Mouse (Mus musculus) right cerebral cortex, postnatal 36 days (tissue): ENCODE results near the gene Actl7b.

Experiments
- DNase-seq, 2 experiments: peaks; one replicate each; pipeline ENCODE4 v3.0.0; 2022; ENCODE audit warnings: low spot score in 2 of 2, mixed read lengths in 1 of 2

Gene Actl7b

DNA sequence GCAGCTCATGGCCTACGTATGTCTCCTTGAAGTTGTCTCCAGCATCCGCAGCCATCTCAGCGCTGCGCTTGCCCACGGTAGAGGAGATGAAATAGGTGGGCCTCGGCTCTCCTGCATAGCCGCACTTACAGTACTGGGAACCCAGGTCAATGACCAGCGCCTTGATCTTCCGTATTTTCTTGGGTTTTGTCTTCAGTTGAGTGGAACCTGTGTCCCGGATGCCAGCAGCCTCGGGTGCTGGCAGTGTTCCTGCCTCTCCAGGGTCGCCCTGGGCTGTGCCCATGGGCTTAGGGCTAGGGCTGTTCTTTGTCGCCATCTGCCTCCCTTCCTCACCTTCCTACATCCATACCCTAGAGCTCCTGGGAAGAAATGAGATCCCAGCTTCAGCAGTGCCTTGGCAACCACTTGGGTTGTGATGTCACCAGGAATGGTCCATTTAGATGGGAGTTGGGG, at the start of gene Actl7b:
Gene Actl7b, minus strand, starts transcription at position 403 of the 453 bp plus-strand sequence.
- DNase-seq: no peak

DNA sequence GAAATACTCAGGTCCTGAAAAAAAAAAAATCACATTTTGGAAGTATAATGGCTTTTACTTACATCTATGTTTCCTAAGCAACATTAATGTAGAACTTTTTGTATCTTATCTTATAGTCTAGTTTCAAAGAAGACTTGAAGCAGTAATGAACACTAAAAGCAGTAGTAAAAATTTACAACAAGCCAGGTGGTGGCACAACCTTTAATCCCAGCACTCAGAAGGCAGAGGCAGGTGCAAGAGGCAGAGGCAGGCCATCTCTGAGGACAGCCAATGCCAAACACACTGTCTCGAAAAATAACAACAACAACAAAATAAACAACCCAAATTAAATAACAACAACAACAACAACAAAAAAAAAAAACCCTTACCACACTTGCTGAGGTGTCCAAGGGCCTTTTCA, 29.8 kb upstream of the Actl7b start:
- DNase-seq: no peak

DNA sequence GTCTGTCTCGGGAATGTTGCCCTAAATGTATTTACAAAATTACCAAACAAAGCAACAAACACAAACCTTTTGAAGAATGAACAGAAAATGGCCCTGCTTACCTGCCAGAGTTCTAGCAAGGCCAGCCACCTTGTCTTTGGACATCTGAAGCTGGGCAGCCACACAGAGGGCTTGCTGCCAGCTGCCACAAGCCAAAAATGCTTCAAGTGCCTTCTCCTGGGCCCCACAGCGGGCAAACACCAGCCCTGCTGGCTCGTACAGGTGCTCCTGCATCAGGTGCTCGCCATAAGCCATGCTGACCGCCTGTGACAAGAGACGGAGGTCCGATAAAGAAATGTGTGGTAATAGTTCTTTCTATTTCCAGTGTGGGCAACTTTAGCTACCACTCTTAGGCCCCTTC, 27.7 kb upstream of the Actl7b start:
- DNase-seq: no peak

DNA sequence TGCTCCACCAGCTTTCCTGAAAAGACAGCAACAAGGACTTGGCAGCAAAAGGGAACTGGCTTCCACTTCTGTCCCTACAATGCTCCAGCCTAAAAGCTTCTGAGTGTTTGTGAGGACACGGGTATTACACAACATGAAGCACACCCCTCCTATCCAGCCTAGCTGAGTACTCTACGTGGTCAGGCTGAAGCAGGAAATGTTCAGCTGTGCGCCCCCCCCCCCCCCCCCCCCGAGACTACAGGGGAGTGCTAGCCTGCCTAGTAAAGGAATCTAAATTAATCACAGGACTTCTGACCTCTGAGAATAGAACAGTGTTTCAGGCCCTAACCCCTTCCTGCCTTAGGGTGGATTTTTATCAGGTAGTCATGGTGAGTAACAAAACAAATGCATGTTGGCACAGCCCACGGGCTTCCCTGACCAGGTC, 26.6 kb upstream of the Actl7b start:
- DNase-seq: no peak

DNA sequence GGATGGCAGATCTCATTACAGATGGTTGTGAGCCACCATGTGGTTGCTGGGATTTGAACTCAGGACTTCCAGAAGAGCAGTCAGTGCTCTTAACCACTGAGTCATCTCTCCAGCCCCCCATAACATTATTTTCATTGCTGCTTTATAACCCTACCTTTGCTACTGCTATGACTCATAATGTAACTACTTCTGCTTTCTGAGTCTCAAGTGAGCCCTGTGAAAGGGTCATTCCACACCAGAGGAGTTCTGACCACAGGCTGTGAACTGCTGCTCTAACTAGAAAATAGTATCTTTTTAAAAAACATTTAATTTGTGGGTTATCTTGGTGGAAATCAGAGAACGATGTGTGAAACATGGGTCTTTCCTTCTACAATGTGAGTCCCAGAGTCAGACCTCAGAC, 16.4 kb upstream of the Actl7b start:
- no peak for DNase-seq

DNA sequence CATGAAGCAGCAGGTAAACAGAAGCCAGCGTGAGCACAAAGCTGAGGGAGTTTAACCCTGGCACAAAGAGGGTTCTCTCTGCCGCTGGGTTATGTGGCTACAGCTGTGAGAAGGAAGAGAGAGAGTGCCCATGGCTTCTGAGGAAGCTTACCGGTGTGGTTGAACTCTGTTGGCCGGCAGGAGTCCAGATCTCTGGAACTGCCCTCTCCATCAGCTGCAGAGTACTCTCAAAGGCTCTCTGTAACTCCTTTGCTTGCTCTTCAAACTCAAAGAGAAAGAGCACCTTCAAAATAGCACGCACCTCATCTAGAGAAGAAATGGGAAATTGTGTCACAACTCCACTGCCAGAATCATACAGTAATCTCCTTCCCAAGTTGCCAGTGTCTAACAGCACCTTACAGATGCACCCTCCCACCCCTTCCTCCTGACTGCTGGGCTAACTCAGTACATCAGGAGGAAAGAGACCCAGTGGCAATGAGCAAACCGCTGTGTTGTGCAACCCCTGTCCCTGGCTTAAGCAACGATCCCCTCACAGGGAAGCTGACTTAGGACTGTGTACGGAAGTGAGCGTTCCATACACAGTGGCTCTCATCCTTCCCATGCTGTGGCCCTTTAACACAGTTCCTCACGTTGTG, 15.8 kb upstream of the Actl7b start:
- DNase-seq: no peak

DNA sequence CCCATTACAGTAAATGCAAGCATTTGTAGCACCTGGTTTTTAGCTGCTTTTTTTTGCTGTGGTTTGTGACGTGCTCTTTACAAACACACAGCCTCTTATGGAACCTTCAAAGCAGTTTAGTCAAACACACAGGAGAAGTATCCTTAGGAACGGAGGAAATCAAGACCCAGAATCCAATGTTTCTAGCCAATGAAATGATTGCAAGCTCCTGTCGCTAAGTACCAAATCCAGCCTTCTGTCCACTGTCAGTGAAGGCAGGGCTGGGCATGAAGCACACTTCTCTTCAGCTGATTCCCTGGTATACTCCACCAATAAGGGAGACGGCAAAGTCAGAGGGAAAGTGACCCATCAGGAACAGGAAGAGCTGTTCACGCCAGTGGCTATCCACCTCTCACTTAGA, 14.8 kb upstream of the Actl7b start:
- no peak for DNase-seq

DNA sequence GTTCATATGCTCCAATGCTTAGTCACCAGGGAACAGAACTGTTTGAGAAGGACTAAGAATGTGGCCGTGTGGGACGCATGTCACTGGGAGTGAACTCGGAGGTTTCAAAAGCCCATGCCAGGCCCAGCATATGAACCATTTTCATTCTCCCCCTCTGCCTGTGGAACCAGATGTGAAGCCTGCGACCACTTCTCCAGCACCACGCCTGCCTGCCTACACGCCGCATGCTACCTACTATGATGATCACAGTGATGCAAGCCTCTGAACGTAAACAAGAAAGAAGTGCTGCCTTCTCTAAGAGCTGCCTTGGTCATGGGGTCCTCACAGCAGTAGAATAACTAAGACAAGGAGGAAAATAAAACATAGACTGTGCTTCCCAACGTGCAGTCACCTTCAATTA, 6.2 kb upstream of the Actl7b start:
- DNase-seq: no peak

DNA sequence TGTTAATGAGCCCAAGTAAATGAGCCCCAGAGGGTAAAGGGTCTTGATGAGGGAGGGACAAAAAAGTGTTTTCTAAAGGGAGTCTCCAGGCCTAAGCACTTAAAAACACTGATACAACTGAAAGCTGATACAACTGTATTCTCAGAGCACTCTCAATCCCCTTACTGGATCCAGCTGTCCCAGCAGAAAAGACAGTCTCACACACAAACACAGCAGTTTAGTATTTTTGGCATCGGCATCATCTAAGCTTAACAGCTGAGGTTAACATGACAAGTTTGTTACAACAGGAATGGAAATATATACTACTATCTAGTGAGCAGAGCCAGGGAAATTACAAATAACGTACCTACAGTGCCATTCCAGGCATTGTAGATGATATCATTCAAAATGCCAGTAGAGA, 5.1 kb upstream of the Actl7b start:
- DNase-seq: no peak

DNA sequence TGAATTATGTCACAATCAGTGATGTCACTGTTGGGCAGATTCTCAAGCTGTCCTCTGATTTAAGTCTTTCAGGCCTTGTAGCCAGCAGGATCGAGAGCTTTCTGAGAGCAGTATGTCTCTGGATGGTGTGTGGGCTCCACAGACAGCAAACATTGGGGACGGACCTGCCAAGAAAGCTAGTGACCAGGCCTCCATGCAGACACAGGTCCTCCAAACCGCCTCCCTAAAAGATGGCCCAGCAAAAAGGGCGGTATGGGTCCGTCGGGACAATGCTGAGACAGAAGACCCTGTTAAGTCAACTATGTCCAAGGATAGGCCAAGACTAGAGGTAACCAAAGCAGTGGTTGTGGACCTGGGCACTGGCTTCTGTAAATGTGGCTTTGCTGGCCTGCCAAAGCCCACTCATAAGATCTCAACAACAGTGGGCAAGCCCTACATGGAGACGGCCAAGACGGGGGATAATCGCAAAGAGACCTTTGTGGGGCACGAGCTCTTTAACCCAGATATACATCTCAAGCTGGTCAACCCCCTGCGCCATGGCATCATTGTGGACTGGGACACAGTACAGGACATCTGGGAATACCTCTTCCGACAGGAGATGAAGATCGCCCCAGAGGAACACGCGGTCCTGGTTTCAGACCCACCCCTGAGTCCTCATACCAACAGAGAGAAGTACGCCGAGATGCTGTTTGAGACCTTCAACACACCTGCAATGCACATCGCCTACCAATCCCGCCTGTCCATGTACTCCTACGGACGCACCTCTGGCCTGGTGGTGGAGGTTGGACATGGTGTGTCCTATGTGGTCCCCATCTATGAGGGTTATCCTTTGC, 2.3 kb upstream of the Actl7b start, which contains the start of gene Actl7a:
Gene Actl7a, plus strand, starts transcription at position 51 of the 833 bp plus-strand sequence.
- no peak for DNase-seq

DNA sequence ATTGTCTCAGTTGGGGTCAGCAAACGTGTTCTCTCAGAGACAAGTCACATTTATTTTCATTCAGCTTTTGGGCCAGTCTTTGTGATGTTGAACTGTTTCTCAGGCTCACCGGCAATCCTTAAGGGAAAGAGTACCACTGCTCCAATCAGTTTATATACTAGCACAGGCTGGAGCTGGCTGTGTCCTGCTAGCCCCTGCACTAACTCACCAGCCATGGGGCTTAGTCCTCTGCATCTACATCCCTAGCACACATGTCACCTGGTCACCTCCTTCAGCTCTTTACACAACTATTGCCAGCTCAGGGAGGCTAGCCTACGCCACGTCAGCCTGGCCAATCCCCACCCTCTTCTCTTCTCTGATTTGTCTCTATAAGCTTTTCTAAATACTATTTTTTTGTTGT, 1.5 kb upstream of the Actl7b start:
- DNase-seq: no peak

DNA sequence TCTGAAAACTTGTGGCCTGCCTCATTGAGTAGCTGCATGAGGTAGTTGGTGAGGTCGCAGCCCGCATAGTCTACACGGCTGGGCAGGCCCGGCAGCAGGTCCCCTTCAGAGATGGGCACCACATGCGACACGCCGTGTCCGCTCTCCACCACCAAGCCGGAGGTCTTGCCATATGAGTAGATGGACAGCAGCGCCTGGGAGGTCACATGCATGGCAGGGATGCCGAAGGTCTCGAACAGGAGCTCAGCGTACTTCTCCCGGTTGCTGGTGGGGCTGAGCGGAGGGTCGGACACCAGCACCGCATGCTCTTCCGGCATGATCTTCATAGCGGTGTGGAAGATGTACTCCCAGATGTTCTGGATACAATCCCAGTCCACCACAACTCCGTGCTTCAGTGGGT, 632 bp downstream of the Actl7b start:
- no peak for DNase-seq

DNA sequence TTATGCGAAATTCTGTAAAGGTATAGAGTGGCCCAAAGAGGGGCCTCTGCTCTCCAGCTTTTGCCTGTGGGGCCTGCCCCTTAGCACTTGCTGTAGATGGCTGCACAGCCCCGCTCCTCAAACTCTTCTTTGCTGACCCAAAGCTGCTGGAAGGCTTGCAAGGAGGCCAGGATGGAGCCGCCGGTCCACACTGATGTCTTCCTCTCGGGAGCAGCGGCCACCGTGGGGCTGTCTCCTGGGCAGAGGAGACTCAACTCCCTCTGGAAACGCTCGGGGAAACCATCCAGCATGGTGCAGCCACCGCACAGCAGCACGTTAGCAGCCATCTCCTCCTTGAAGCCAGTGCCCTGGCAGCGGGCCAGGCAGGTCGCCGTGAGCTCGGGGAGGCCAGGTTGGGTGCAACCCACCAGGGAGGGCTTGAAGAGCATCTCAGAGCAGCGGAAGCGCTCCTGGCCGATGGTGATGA, 1.2 kb downstream of the Actl7b start, which contains the start of gene Gm26657:
Gene Gm26657, plus strand, starts transcription at position 51 of the 466 bp plus-strand sequence.
- no peak for DNase-seq

DNA sequence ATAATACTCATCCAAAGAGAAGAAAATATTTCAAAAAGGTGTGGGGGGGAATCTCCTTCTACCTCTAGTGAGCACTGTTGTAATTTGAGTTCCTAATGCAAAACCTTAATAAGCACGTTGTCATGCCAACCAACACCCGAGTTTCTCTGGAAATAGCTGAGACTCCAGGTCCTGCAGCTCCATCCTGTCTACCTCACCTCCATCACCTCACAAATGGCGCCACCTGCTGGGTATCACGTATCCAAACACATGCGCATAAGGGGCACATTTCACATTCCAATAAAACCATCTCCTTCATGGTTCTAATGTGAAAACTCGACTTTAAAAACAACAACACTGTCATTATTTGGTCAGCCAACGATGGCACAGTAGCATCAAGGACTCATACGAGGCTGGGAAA, 15.4 kb downstream of the Actl7b start:
- no peak for DNase-seq

DNA sequence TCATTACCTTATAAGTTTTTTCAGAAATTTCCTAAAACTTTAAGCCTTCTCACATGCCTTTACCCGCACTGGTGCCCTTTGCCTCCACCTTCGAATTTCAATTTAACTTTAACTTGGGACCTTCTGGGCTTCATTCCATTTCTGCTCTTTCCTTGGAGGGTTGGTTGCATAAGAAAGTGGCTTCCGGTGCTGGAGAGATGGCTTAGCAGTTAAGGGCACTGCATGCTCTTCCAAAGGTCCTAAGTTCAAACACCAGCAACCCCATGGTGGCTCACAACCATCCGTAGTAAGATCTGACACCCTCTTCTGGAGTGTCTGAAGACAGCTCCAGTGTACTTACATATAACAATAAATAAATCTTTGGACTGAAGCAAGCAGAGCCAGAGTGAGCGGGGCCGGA, 18.0 kb downstream of the Actl7b start:
- DNase-seq: no peak

DNA sequence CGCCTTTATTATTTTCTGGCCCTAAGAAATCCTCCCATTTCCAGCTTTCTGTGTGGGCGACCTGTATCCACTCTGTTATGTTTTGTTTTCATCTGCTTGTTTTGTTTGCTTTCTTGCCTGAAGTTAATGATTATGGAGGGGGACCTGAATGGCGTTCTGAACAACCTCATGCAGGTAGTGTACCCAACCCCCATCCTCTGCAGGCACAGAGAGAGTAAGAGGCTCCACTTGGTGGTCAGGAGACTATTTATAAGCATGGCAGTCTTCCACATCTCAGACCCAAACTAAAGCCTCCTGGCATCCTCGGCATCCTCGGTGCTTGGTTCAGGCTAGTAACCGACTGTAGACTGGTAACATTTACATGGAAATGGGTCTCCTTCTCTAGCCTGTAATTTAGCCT, 18.9 kb downstream of the Actl7b start:
- DNase-seq: no peak

DNA sequence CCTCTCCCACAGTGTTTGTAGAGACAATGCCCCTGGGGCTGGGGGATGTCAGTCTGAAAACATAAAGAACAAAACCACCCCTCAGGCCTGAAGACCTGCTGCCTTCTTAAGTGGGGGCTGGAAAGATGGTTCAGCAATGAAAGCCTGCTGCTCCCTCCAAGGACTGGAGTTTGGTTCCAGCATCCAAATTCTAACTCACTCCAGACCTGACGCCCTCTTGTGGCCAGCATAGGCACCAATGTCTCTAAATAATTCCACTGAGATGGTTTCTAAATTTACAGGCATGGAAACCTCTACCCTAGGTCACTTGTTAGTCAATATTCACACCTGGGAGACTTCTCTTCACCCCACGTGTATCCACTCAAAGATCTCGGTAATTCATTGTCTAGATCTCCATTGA, 19.8 kb downstream of the Actl7b start:
- no peak for DNase-seq

DNA sequence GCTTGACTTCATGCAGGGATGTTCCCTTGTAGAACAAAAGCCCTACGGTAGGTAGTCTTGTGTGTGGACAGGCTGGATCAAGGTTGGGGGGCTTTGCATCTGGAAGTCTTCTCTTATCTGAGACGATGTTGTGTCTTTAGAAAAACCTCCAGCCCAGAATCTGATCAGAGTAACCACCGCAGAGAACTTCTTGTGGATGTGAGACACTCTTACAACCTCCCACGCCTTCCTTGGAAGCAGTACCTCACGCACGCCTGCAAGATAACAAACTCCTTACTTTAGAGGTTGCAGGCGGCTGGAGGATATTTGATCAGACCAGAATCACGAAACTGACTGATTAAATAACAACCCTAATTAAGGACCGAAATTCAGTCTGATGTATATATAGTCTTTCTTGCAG, 20.8 kb downstream of the Actl7b start:
- no peak for DNase-seq

DNA sequence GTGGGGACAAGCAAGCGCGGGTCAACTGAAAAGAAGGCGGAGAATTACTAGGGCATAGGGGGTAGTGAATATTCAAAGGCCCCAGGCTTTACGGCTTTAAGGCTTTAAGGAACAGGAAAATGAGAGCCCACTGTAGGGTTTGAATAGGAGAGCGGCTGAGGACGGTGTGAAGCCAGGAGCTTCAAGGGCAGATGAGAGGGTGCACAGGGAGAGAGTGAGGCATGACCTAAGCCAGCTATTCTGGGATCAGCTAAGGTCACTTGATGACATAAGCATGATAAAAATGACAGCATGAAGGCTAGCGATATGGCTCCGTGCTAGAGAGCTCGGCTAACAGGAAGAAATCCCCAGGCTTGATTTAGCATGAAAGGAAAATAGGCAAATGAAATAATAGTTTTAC, 21.8 kb downstream of the Actl7b start:
- DNase-seq: no peak

DNA sequence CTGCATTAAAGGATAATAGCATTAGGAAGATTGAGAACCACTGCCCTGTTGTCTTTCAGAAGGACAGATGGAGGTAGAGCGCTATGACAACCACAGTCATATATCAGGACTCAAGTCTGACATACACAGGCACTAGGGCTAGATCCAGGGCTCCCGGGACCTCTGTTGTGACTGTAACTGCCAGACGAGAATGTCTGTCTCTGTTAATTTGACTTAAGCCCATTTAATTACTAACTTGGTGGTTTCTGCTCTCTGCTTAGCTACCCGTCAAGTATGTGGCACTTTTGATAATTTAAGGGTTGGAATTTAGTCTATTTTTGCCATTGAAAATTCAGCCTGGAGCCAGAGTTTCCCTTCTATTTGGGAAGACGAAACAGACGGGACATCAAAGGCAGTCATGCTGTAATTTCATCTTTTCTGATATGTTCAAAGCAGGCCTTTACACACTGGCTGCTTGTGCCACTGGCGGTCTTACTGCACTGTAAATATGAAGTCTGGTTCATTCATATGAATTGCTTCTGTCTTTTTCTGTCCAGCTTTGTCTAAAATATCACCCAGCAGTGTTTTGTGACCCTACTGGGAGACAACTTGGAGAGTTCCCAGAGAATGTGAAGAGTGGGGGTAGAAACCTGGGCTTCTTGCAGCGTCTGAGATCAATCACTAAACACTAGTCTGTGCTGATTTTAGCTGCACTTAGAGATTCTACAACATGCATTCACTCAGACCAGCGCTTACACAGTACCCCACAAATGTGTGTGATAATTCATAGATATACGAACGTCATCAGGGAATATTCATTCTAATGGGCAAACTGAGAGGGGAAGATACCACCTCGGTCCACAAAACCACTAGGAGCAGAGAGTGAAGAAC, 22.4 kb downstream of the Actl7b start:
- DNase-seq: no peak

DNA sequence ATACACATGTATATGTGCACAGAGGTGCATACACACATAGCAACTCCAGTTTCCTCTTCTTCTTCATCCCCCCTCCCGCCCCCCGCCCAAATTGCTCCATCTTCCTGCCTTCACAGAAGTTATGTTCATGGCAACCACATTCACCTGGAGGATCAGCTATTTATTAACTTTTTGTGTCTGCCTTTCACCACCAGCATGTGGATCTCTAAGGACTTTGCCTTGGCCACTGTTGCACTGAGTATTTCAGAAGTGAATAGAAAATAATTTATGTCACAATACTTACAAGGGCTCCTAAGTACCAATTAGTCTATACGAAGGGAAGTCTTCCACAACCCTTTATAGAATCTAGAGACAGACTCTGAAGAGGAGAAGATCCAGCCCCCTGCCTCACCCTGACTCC, 23.3 kb downstream of the Actl7b start:
- no peak for DNase-seq

DNA sequence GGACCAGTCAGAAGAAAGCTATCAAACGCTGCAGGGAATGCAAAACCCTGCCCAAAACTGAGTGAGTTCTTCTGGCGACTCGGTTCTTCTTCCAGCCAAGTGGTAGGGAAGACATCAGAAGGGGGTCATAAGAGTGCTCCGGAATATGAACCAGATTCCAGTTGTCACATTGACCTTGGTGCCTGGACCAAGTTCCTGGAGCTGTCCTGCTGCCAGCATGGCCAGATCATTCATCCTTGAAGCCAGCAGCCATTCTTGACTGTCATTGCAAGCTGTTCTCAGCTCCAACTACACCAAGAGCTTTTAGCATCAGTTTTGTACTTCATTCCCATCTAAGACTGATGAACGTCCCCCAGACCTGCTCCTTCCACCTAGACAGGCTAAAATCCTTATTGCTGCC, 24.4 kb downstream of the Actl7b start:
- no peak for DNase-seq
